Mouse (Mus musculus): ENCODE measurements around the gene Brinp2.

DNA sequence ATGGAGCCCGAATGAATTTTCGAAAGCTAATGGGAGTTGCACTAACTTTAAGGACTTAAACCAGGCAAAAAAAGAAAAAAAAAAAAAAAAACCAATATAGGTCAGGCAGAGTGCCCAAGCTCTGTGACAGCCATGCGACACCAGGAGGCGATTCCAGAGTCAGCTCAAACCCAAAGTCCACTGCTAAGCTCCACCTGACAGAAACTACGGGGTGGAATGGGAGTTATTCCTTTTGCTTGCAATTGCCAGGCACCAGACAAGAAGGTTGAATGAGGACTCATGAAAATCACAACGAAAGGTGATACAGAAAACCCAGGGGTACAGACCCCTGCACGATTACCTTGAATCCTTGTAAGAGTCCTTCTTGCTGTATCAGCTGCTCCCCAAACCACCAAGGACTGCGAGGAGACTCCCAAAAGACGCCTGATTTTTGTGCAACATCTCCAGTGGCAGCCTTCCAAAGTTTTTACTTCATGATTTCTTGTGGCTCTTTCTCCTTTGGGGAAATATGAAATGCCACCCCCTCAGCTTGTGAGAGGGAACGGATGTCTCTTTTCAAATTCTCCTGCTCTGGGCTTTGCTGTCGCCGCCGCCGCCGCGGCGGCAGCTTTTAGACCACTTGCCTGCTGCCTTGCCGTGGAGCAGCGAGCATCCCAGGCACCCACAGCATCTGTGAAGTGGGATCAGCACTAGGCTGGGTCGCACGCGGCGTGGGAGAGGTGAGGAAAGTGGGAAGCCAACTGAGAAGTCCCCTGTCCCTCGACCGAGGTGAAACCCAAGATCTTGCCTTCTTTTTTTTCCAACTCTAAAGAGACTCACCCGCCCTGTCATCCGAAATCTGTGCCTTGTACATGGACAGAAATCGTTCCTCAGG lies 712 bp downstream of the Brinp2 start:
- no peak for TF ChIP-seq CTCF (IDR thresholded peaks at IDR 0.05; ENCODE audit: borderline replicate concordance, insufficient read depth, low read length)
- TF ChIP-seq POLR2A (IDR thresholded peaks at IDR 0.05; ENCODE audit: low read depth, low read length), result no peak

All from embryonic fibroblast, embryonic 13.5 days (primary cell).